Mouse (Mus musculus): ENCODE results near the gene C2.

Gene C2

GRCm38 (mm10) chr17:34898160-34898586 lies at the start of gene C2, which contains the start of gene Ehmt2:
TSS of gene C2 (minus strand) at chr17:34898265.
TSS of gene Ehmt2 (plus strand) at chr17:34898469.
- peak; percentile 87 to 90 for DNase-seq

GRCm38 (mm10) chr17:34947606-34948005 lies 49.5 kb upstream of the C2 start:
- peak in 1 of 2 experiments; percentile 37 for DNase-seq

- DNase-seq = no peak
These were observed 48.5 kb upstream of the C2 start for GRCm38 (mm10) chr17:34946486-34947140.

DNA sequence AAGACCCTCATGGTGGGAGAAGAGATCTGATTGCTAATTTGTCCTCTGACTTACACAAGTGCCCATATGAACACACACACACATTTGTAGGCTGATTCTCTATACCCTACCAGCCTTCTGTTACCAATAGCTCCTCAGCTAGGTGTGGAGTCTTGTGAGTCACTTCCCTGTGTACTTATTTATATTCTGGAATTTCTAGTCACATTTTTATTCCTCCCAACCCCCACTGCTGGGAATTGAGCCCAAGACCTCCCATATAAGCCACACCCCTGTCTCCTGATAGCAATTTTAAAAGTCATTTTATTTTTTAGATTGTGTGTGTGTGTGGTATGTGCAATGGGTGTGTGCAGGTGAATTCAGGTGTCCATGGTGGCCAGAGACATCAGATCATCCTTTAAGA lies 46.3 kb upstream of the C2 start:
- DNase-seq = no peak

DNA sequence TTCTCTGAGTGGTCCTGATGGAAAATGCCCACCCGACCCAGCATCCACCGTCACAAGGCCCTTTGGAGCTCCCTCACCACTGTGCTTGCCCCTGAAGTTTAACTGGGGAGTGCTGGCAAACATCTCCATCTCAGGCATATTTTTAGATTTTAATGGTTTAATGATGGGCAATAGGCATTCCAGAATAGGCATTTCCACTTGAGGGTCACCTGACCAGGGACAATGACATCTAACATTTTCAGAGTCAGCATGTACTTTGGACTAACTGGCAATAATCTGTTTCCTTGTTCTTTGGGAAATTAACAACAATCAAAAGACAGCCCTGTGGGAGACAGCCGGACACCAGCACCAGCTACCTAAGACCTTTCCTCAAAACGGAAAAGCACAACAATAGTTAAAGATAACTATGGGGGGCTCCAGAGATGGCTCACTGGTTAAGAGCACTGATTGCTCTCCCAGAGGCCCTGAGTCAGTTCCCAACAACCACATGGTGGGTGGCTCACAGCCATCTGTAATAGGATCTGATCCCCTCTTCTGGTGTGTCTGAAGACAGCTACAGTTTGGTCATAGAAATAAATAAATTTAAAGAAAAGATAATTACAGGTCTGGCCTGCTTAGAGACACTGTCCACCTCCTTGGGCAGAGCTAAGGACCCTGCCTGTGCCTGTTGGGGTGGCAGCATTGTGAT lies 45.2 kb upstream of the C2 start:
- no peak for DNase-seq

GRCm38 (mm10) chr17:34941344-34942041 lies 43.4 kb upstream of the C2 start:
- no peak for DNase-seq

DNA sequence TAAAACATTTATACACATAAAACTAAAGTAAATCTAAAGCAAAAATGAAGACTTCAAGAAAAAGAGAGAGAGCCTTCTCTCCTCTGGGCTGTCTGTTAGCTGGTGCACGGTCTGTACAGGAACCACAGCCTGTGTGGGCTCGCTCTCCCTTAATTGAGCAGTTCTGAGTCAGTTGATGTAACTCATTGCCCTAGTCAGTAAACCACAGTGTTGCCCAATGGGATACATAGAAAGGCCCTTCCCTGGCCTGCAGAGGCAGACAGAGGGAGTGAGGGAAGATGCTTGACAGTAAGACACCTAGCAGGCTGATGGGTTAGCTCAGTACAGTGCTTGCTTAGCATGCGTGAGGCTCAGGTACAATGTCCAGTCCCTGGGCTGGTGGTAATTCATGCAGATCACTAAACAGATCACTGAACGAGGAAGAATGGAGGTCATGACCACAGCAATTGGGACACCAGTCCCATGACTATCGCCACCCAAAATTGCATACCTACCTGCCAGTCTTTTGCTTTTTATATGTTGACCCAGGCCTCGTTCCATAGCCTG lies 40.0 kb upstream of the C2 start:
- DNase-seq = no peak

DNA sequence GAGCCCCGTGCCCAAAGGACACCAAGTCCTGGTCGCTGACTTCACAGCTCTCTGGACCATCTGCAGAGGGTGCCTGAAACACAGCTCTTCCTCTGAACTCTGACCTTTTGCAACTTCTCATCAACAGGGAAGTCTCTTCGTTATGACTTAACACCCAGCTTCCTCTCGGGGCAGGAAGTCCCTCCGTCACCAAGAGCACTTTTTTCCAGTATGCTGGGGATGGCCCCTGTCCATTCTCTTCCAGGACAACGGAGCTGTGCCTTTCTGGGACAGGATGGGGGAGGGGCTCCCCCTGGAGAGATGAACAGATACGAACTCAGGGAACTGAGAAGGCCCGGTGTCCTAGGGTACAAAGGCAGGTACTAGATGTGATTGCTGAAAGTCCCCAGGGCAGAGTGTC lies 36.8 kb upstream of the C2 start:
- DNase-seq = peak; percentile 52 to 57

DNA sequence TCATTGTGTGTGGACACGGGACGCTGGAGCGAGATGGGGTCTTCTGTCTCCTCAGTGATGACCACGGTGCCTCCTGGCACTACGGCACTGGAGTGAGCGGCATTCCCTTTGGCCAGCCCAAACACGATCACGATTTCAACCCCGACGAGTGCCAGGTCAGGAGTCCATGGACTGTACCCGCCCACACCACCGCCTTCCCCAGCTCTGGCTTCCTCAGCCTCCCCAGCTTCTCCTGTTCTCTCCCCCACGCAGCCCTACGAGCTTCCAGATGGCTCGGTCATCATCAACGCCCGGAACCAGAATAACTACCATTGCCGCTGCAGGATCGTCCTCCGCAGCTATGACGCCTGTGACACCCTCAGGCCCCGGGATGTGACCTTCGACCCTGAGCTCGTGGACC lies 36.0 kb upstream of the C2 start:
- DNase-seq = no peak

GRCm38 (mm10) chr17:34932287-34932686 lies 34.2 kb upstream of the C2 start:
- DNase-seq = no peak

GRCm38 (mm10) chr17:34931735-34932098 lies 33.7 kb upstream of the C2 start:
- DNase-seq = peak; percentile 30 to 35

GRCm38 (mm10) chr17:34931061-34931734 lies 33.1 kb upstream of the C2 start, which contains the start of gene Neu1:
TSS of gene Neu1 (plus strand) at chr17:34931253.
- peak; percentile 98 to 99 for DNase-seq

DNA sequence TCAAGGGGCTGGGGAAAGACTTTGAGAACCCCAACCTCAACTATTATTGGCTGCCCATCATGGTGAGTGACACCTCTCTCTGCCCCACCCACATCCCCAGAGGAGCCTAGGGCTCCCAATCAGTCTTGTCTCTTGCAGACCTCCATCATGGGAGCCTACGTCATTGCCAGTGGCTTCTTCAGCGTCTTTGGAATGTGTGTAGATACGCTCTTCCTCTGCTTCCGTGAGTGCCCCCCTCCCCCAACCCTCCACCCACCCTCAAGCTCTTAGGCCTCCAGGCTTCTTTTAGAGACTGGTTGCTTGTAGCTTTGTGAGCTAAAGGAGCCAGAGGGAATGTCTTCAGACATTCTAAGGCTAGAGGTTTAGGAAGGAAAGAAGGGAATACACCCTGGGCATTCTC lies 30.8 kb upstream of the C2 start:
- DNase-seq = no peak

DNA sequence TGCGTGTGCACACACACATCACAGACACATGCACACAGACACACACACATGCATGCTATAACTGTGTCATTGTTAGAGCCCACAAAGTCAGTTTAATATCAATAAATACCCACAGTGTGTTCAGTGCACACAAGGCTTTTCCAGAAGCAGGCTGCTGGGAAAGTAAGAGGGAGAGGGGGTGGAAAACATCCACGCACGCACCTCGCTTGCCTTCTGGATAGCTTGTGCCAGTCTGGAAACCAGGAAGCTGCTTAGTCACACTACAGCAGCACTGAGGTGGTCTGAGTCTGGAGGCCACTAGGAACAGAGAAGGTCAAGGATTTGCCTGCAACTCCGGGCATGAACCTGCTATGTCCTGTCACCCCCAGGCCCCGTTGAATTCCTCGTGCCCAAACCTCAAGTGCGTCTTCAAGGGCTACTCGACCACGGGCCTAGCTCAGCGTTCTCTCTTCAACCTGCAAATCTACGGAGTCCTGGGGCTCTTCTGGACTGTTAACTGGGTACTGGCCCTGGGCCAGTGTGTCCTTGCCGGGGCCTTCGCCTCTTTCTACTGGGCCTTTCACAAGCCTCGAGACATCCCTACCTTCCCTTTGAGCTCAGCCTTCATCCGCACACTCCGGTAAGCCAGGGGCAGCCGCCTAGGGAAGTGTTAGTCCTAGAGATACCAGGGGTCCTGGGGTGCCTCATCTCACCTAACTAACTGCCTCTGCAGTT lies 29.4 kb upstream of the C2 start:
- peak in 1 of 2 experiments; percentile 63 for DNase-seq

DNA sequence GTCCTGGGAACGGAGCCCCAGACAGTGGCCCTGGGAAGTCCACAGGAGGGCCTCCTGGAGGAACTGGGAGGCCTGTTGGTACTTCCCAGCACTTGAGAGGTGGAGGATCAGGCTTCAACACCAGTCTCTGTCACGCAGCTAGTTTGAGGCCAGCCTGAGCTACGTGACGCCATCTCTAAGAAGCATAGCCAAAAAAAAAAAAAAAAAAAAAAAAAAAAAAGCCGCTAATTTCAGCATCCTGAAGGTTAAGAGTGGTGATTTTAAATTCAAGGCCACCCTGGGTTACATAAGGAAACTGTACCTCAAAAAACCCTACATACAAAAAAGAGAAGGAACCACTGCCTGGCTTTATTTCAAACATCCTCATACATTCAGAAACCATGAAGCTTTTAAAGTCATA lies 26.2 kb upstream of the C2 start:
- DNase-seq = no peak

- no peak for DNase-seq
These were observed 24.9 kb upstream of the C2 start for GRCm38 (mm10) chr17:34922939-34923338.

DNA sequence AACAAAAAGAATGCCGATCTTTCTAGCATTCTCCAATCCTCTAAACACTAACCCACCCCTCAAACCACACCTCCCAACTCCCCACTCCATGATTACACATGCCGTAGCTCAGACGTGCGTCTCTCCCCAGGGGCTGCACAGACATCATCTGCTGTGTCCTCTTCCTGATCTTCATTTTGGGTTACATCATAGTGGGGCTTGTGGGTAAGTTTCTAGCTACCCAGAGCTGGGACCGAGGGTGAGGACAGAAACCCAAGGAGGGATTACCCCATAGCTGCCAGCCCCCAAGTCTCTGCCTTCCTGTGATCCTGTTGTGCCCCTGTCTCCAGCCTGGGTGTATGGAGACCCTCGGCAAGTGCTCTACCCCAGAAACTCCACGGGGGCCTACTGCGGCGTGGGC lies 19.1 kb upstream of the C2 start:
- DNase-seq = no peak

- no peak for DNase-seq
These were observed 18.3 kb upstream of the C2 start for GRCm38 (mm10) chr17:34916316-34916715.

- DNase-seq = peak; percentile 53 to 55
These were observed 17.4 kb upstream of the C2 start for GRCm38 (mm10) chr17:34915410-34915831.

DNA sequence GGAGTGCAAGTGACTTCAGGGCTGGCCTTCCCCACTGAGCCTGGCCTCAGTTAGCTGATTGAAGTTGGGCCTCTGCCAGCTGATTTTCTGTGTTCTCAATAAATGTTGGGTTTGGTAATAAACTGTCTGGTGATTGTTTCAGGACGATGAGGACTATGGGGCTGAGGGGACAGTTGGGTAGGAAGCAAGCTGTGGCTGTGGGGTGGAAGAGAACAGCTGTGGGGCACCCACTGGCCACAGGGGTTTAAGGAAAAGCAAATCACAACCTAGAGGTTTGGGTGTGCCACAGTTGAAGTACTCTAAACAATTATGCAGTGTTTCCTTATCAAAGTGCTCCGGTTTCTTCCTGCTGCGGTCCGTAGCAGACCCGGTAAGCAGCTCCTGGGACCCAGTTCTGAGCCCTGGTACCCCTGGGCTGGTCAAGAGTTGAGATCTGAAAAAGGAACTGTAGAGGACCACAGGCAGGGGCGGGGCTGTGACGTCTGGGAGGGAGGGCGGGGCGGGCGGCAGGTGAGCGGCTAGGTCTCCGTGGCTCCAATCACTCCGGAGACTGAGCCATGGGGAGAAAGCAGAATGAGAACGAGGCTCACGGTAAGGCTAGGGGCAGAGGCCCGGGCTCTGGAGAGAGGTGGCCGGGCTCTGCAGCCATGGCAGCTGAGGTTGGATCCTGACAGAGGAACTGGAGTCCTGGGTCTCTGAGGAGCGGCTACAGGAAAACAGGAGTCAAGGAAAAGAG lies 16.0 kb upstream of the C2 start, which contains the start of gene Slc44a4:
Slc44a4 (plus strand) TSS at position 537 of the 736 bp plus-strand sequence.
- no peak for DNase-seq

- DNase-seq = peak; percentile 77 to 88
These were observed 13.9 kb upstream of the C2 start for GRCm38 (mm10) chr17:34911945-34912351.

All from lung, postnatal 4 days (tissue).